Mouse (Mus musculus): ENCODE data around the gene Clcc1.
"Not testable (repeated sequence)": the region's sequence is repeated elsewhere in the genome, so short reads cannot be mapped to it uniquely, and the experiment has no call there.

The Clcc1 gene

DNA sequence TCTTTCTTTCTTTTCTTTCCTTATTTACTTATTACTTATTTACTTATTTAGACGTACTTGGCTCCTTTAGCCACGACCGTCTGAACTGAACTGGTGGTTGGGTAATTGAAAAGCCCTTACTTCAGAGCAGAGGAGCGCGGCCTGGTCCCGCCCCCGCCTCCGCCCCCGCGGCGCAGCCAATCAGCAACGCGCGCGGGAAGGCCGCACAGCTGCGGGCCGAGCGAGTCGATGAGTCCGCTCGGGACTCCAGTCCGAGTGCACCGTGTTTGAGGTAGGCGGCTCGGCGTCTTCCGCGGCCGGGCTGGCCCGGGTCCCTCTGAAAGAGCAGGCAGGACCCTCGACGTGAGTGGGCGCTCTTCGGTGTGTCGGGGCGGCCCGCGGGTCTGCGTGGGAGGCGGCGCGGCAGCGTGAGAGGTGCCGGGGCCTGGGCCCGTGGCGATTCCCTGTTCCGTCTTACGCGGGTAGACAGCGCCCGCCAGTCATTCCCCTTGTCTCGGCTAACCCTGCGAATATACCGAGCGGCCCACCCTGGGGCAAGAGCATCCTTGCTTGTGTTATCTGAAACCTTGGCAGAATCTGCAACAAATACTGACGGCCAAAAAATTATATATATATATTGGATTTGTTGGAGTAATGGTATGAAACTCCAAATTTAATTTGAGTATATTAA lies at the start of gene Clcc1:
TSS of gene Clcc1 (plus strand) at position 204 of the 670 bp plus-strand sequence.
- peak; percentile 85 for DNase-seq (ENCODE audit: low read depth)

DNA sequence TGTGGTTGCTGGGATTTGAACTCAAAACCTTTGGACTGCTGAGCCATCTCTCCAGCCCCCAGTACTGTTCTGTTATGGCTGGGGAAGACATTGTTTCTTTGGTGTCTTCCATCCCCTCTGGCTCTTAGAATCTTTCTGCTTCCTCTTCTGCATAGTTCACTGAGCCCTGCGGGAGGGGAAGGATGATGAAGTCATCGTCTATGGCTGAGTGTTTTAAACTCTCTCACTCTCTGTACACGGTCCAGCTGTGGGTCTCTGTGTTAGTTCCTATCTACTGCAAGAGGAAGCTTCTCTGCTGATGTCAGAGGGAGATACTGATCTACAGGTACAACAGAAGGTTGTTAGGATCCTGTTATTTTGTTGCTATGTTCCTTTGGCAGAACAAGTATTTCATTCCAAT lies 44.8 kb upstream of the Clcc1 start:
- no peak for DNase-seq (ENCODE audit: low read depth)

GRCm38 (mm10) chr3:108634761-108635160 lies 19.0 kb upstream of the Clcc1 start:
- no peak for DNase-seq (ENCODE audit: low read depth)

DNA sequence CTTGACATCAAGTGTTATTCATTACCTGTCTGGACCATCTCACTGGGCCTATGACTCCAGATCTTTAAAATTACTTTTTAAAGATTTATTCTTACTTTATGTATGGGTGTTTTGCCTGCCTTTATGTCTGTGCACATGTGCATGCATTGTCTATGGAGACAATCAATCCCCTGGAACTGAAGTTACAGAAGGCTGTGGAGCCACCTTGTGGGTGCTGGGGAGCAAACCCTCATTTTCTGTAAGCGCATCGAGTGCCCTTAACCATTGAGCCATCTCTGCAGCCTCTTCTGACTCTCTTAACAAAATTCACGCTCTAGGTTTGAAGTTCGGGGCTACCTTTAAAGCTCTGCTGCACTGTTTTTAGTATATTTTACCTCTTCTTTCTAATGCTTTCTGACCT lies 14.3 kb upstream of the Clcc1 start:
- no peak for DNase-seq (ENCODE audit: low read depth)

GRCm38 (mm10) chr3:108640998-108641397 lies 12.7 kb upstream of the Clcc1 start:
- no peak for DNase-seq (ENCODE audit: low read depth)

DNA sequence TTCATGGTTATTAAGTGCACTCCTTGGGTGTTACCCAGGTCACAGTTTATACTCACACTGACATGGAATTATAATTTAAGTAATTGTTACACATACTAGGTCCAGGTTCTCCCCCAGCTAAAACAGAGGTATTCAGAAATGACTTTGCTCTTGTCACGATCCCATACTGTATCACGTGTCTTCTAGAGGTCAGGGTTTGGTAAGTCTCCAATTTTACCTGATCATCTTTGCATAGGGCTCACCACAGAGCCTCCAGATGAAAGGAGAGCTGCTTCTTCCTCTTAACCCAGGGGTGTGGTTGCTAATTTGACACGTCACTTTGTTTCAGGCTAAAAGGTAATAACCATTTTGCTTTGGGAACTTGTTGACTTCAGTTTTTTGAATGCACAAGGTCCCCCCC lies 8.9 kb upstream of the Clcc1 start:
- DNase-seq (ENCODE audit: low read depth): no peak

- DNase-seq (ENCODE audit: low read depth): no peak
These were observed 7.7 kb upstream of the Clcc1 start for GRCm38 (mm10) chr3:108646036-108646435.

GRCm38 (mm10) chr3:108647681-108648080 lies 6.0 kb upstream of the Clcc1 start:
- not testable (repeated sequence) for DNase-seq (ENCODE audit: low read depth)

DNA sequence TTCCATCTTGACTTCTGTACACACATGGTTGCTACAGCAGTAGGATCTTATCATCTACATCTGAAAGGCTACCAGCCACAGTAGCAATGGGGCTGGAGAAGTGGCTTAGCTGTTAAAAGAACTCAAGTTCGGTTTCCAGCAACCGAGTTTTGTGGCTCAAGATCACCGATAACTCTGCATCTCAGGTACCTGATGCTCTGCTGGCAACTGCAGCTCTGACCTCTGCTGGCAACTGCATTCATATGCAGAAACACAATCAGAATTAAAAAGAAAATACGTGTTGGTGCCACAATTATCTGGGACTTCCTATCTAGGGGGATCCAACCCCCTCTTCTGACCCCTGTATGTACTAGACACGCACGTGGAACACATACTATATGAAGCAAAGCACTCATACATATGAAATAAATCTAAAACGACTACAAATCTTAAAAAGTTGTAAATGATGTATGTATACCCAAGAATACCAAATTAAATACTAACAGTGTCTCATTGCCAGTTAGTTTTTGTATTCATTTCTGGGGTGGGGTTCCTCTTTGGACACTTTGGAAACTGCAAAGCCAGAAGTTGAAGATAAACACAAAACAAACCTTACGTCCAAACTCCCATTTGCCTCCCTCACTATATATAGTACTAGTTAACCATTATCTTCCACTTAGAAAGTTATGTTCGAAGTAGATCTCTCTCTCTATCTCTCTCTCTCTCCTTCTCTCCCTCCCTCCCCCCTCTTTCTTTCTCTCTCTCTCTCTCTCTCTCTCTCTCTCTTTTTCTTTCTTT lies 659 bp upstream of the Clcc1 start:
- peak; percentile 22 for DNase-seq (ENCODE audit: low read depth)

GRCm38 (mm10) chr3:108654566-108654965 lies 853 bp downstream of the Clcc1 start:
- DNase-seq (ENCODE audit: low read depth): peak; percentile 34

DNA sequence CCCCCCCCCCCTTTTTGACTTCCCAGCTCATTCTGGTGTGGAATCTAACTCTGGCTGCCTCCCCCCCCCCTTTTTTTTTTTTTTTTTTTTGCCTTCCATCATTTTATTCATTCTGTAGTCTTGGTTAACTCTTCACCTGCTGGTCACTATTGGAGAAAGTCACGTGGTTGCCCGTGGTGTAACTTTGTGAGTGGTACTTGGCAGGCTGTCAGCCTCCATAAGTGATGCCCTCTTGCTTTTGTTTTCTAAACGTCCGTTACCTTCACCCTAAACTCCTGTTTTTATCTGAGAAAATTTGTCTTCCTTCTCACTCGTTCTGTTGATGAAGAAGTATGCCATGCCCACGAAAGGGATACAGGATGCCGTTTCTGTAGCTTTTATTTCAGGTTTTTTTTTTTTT lies 1.8 kb downstream of the Clcc1 start:
- no peak for DNase-seq (ENCODE audit: low read depth)

GRCm38 (mm10) chr3:108658612-108659011 lies 4.9 kb downstream of the Clcc1 start:
- no peak for DNase-seq (ENCODE audit: low read depth)

GRCm38 (mm10) chr3:108660941-108661340 lies 7.2 kb downstream of the Clcc1 start:
- DNase-seq (ENCODE audit: low read depth): no peak

DNA sequence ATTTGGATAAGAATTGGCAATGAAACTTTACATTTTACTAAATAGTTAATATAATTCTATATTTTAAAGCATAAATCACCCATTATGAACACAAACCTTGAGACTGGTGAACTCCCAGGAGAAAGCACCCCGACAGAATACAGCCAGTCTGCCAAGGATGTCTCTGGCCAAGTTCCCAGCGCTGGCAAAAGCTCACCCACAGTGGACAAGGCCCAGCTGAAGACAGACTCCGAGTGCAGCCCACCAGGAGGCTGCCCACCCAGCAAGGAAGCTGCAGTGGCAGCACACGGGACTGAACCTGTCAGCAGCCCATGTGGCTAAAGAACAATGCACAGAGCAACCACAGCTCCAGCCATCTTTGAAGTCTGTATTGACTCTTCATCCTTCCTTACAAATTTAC lies 22.9 kb downstream of the Clcc1 start:
- no peak for DNase-seq (ENCODE audit: low read depth)

- no peak for DNase-seq (ENCODE audit: low read depth)
These were observed 27.3 kb downstream of the Clcc1 start for GRCm38 (mm10) chr3:108681004-108681403.

DNA sequence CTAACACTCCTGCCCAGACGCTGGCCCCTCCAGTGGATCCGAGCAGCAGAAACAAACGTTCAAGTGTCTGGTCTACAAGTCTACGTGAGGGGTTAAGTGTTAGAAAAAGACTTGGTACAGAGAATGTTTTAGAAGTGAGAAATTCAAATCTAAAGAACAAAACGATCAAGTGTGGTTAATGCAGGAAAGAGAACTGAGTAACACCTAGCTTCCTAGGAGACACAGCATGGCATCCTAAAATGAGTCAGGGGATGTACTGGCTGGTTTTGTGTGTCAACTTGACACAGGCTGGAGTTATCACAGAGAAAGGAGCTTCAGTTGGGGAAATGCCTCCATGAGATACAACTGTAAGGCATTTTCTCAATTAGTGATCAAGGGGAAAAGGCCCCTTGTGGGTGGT lies 29.9 kb downstream of the Clcc1 start:
- not testable (repeated sequence) for DNase-seq (ENCODE audit: low read depth)

DNA sequence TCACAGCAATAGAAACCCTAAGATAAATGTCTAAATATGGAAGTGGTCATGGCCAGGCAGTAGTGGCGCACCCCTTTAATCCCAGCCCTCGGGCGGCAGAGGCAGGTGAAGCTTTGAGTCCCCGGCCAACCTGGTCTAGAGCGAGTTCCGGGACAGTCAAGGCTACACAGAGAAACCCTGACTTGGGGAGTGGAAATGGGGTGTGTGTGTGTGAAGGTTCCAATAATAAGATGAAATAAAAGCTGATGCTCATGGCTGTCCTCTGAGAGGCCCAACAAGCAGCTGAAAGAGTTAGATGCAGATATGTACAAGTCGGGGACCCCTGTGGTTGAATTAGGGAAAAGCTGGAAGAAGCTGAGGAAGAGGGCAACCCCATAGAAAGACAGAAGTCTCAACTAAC lies 32.0 kb downstream of the Clcc1 start:
- no peak for DNase-seq (ENCODE audit: low read depth)

DNA sequence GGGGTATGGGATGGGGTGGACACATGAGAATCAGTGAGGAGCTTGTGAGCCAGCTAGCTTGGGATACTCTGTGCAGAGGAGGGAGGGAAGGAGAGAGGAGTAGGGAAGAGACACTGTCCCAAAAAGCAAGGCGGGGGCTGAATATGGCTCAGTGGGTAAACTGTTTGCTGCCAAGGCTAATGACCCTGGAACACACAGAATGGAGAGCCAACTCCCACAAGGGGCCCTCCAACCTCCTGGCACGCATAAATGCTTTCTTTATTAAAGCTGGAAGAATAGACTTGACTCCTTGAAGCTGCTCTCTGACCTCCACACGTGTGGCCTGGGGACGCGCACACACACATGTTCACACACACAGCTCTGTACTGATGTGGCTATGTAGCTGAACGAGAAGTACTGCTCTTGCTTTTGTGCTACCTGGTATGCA lies 35.3 kb downstream of the Clcc1 start:
- no peak for DNase-seq (ENCODE audit: low read depth)

GRCm38 (mm10) chr3:108689446-108689845 lies 35.7 kb downstream of the Clcc1 start:
- DNase-seq (ENCODE audit: low read depth): no peak

GRCm38 (mm10) chr3:108689979-108690378 lies 36.3 kb downstream of the Clcc1 start:
- DNase-seq (ENCODE audit: low read depth): no peak

- no peak for DNase-seq (ENCODE audit: low read depth)
These were observed 40.6 kb downstream of the Clcc1 start for GRCm38 (mm10) chr3:108694321-108694720.

DNA sequence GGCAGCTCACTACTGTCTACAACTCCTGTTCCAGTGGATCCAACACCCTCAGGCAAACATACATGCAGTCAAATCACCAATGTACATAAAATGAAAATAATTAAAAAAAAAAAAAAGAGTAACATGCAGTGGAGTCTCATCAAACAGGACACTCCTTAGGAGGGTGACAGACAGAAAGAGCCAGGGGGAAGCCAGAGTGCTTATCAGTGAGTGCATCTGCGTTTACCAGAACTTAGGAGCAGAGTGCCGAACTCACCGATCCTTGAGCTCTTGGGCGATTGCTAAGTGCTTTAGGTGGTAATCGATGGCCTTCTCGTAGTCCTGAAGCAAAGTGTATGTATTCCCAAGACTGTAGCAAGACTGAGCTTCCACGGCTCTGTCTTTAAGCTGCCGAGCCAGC lies 44.9 kb downstream of the Clcc1 start:
- DNase-seq (ENCODE audit: low read depth): no peak

GRCm38 (mm10) chr3:108699786-108700185 lies 46.1 kb downstream of the Clcc1 start:
- no peak for DNase-seq (ENCODE audit: low read depth)

GRCm38 (mm10) chr3:108701256-108701655 lies 47.5 kb downstream of the Clcc1 start:
- no peak for DNase-seq (ENCODE audit: low read depth)
